Mouse (Mus musculus): ENCODE measurements around the gene Llgl2.

DNA sequence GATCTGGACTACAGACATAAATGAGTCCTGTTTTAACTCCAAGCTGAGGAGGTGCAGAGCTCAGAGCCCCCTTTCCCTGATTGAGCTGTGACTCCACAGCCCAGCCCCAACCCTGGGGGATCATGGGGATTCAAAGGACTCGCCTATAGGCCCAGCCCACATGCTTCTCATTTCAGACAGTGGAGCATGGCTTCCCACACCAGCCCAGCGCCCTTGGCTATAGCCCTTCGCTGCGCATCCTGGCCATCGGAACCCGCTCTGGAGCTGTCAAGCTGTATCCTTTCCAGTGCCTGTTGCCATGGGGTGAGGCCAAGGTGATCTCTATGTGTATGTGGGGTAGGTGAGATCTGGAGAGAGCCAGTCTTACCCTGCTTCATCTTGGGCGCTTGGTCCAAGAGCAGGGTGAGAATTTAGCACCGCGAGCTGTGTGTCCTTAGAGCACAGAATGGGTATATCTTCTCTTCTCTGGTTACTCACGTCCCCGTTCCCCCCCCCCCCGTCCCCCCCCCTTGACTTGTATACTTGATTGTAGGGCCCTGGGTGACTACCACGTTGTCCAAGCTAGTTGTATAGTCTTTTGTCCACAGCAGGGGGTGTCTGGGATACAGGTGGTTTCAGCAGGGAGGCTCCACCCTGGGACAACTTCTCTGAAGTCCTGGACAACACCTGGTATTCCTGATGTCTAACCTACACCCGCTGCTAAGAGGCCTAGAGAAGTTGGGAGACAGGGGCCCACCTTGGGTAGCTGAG is 19.5 kb downstream of the Llgl2 start:
- no peak for TF ChIP-seq CTCF (IDR thresholded peaks at IDR 0.05; ENCODE audit: borderline replicate concordance, control insufficient read depth, extremely low read depth, insufficient read depth, low read length, poor library complexity)
- TF ChIP-seq POLR2A (IDR thresholded peaks at IDR 0.05; ENCODE audit: control insufficient read depth, extremely low read depth, insufficient read depth, low read length, poor library complexity) = no peak
